Mouse (Mus musculus): ENCODE measurements around the gene Pla2r1. TPM values are rescaled to one million over a fixed set of nuclear protein-coding genes. Genes with fewer than 3 reads are reported as not detected.

Pla2r1 gene
- polyA plus RNA-seq, 1 experiment: 0.79 TPM

- Histone ChIP-seq H3K36me3 (ENCODE audit: control insufficient read depth, insufficient read depth) (no peaks in the 10 kb centered on the region), H3ac (ENCODE audit: control insufficient read depth, insufficient read length) (no peak overlapping the region), H3K4me2 (ENCODE audit: low read depth) (no peak overlapping the region), H3K4me3 (no peak overlapping the region), H3K79me2 (ENCODE audit: control insufficient read depth, insufficient read depth) (no peaks in the 10 kb centered on the region), H3K27me3 (ENCODE audit: control insufficient read depth, insufficient read depth, insufficient read length) (no peaks in the 10 kb centered on the region)
- TF ChIP-seq POLR2A (IDR thresholded peaks at IDR 0.05; ENCODE audit: insufficient read length, low read depth) (no peak), USF1 (IDR thresholded peaks at IDR 0.05; ENCODE audit: low read depth) (no peak), REST (IDR thresholded peaks at IDR 0.05; ENCODE audit: insufficient read depth, insufficient read length) (no peak), SRF (IDR thresholded peaks at IDR 0.05; ENCODE audit: control insufficient read depth, insufficient read length, low read depth) (no peak)
These were observed 9.1 kb downstream of the Pla2r1 start for GRCm38 (mm10) chr2:60544006-60544405.

- Histone ChIP-seq H3K27me3 (ENCODE audit: control insufficient read depth, insufficient read depth, insufficient read length) (no peaks in the 10 kb centered on the region), H3K4me3 (no peak overlapping the region), H3K4me2 (ENCODE audit: low read depth) (no peak overlapping the region), H3ac (ENCODE audit: control insufficient read depth, insufficient read length) (no peak overlapping the region), H3K36me3 (ENCODE audit: control insufficient read depth, insufficient read depth) (no peaks in the 10 kb centered on the region), H3K79me2 (ENCODE audit: control insufficient read depth, insufficient read depth) (no peaks in the 10 kb centered on the region)
- no peak for TF ChIP-seq MAX (IDR thresholded peaks at IDR 0.05; ENCODE audit: low read depth)
- TF ChIP-seq CEBPB (IDR thresholded peaks at IDR 0.05; ENCODE audit: insufficient read depth, poor library complexity, severe bottlenecking): no peak
- TF ChIP-seq MYOG (IDR thresholded peaks at IDR 0.05; ENCODE audit: control insufficient read depth in 1 of 3, insufficient read depth in 1 of 3, insufficient read length in 2 of 3, low read depth in 2 of 3): no peak
- TF ChIP-seq REST (IDR thresholded peaks at IDR 0.05; ENCODE audit: insufficient read depth, insufficient read length): no peak
- TF ChIP-seq USF1 (IDR thresholded peaks at IDR 0.05; ENCODE audit: low read depth): no peak
These were observed 11.4 kb downstream of the Pla2r1 start for GRCm38 (mm10) chr2:60541745-60542144.

GRCm38 (mm10) chr2:60540346-60540745 lies 12.8 kb downstream of the Pla2r1 start:
- H3K79me2 ChIP-seq (ENCODE audit: control insufficient read depth, insufficient read depth): no peaks in the 10 kb centered on the region
- H3K4me3 ChIP-seq: no peak overlapping the region
- H3K27me3 ChIP-seq (ENCODE audit: control insufficient read depth, insufficient read depth, insufficient read length): no peaks in the 10 kb centered on the region
- no peak overlapping the region for H3ac ChIP-seq (ENCODE audit: control insufficient read depth, insufficient read length)
- no peaks in the 10 kb centered on the region for H3K36me3 ChIP-seq (ENCODE audit: control insufficient read depth, insufficient read depth)
- no peak overlapping the region for H3K4me2 ChIP-seq (ENCODE audit: low read depth)
- TF ChIP-seq USF1 (IDR thresholded peaks at IDR 0.05; ENCODE audit: low read depth) (no peak), POLR2AphosphoS2 (IDR thresholded peaks at IDR 0.05; ENCODE audit: insufficient read length, low read depth) (no peak), SRF (IDR thresholded peaks at IDR 0.05; ENCODE audit: control insufficient read depth, insufficient read length, low read depth) (no peak), E2F4 (IDR thresholded peaks at IDR 0.05; ENCODE audit: insufficient read depth) (no peak)

- H3K4me3 ChIP-seq: no peak overlapping the region
- no peaks in the 10 kb centered on the region for H3K36me3 ChIP-seq (ENCODE audit: control insufficient read depth, insufficient read depth)
- H3ac ChIP-seq (ENCODE audit: control insufficient read depth, insufficient read length): no peak overlapping the region
- no peaks in the 10 kb centered on the region for H3K27me3 ChIP-seq (ENCODE audit: control insufficient read depth, insufficient read depth, insufficient read length)
- no peaks in the 10 kb centered on the region for H3K79me2 ChIP-seq (ENCODE audit: control insufficient read depth, insufficient read depth)
- no peak overlapping the region for H3K4me2 ChIP-seq (ENCODE audit: low read depth)
- TF ChIP-seq MYOG (IDR thresholded peaks at IDR 0.05; ENCODE audit: control insufficient read depth in 1 of 3, insufficient read depth in 1 of 3, insufficient read length in 2 of 3, low read depth in 2 of 3): no peak
- no peak for TF ChIP-seq REST (IDR thresholded peaks at IDR 0.05; ENCODE audit: insufficient read depth, insufficient read length)
- no peak for TF ChIP-seq TCF12 (IDR thresholded peaks at IDR 0.05; ENCODE audit: insufficient read depth, poor library complexity, severe bottlenecking)
- TF ChIP-seq POLR2AphosphoS2 (IDR thresholded peaks at IDR 0.05; ENCODE audit: insufficient read length, low read depth): no peak
- no peak for TF ChIP-seq CEBPB (IDR thresholded peaks at IDR 0.05; ENCODE audit: insufficient read depth, poor library complexity, severe bottlenecking)
- TF ChIP-seq MYOD1 (IDR thresholded peaks at IDR 0.05; ENCODE audit: control insufficient read depth in 1 of 3, insufficient read length in 2 of 3, low read depth in 2 of 3): no peak
- TF ChIP-seq MAX (IDR thresholded peaks at IDR 0.05; ENCODE audit: low read depth): no peak
- TF ChIP-seq USF1 (IDR thresholded peaks at IDR 0.05; ENCODE audit: low read depth): no peak
- TF ChIP-seq TCF3 (IDR thresholded peaks at IDR 0.05; ENCODE audit: insufficient read length, low read depth): no peak
- TF ChIP-seq POLR2A (IDR thresholded peaks at IDR 0.05; ENCODE audit: insufficient read length, low read depth): no peak
- TF ChIP-seq E2F4 (IDR thresholded peaks at IDR 0.05; ENCODE audit: insufficient read depth): no peak
- no peak for TF ChIP-seq SRF (IDR thresholded peaks at IDR 0.05; ENCODE audit: control insufficient read depth, insufficient read length, low read depth)
These were observed 14.4 kb downstream of the Pla2r1 start for GRCm38 (mm10) chr2:60538710-60539109.

GRCm38 (mm10) chr2:60538274-60538673 lies 14.8 kb downstream of the Pla2r1 start:
- Histone ChIP-seq H3K79me2 (ENCODE audit: control insufficient read depth, insufficient read depth) (no peaks in the 10 kb centered on the region), H3K36me3 (ENCODE audit: control insufficient read depth, insufficient read depth) (no peaks in the 10 kb centered on the region), H3ac (ENCODE audit: control insufficient read depth, insufficient read length) (no peak overlapping the region), H3K4me3 (no peak overlapping the region), H3K27me3 (ENCODE audit: control insufficient read depth, insufficient read depth, insufficient read length) (no peaks in the 10 kb centered on the region), H3K4me2 (ENCODE audit: low read depth) (no peak overlapping the region)
- TF ChIP-seq USF1 (IDR thresholded peaks at IDR 0.05; ENCODE audit: low read depth) (no peak), CEBPB (IDR thresholded peaks at IDR 0.05; ENCODE audit: insufficient read depth, poor library complexity, severe bottlenecking) (no peak), MAX (IDR thresholded peaks at IDR 0.05; ENCODE audit: low read depth) (no peak), POLR2AphosphoS2 (IDR thresholded peaks at IDR 0.05; ENCODE audit: insufficient read length, low read depth) (no peak)

- no peak overlapping the region for H3K4me3 ChIP-seq
- TF ChIP-seq POLR2A (IDR thresholded peaks at IDR 0.05; ENCODE audit: insufficient read length, low read depth): no peak
- no peak for TF ChIP-seq MAX (IDR thresholded peaks at IDR 0.05; ENCODE audit: low read depth)
- no peak for TF ChIP-seq REST (IDR thresholded peaks at IDR 0.05; ENCODE audit: insufficient read depth, insufficient read length)
- no peak for TF ChIP-seq TCF3 (IDR thresholded peaks at IDR 0.05; ENCODE audit: insufficient read length, low read depth)
- no peak for TF ChIP-seq POLR2AphosphoS2 (IDR thresholded peaks at IDR 0.05; ENCODE audit: insufficient read length, low read depth)
- no peak for TF ChIP-seq E2F4 (IDR thresholded peaks at IDR 0.05; ENCODE audit: insufficient read depth)
- no peak for TF ChIP-seq TCF12 (IDR thresholded peaks at IDR 0.05; ENCODE audit: insufficient read depth, poor library complexity, severe bottlenecking)
- no peak for TF ChIP-seq USF1 (IDR thresholded peaks at IDR 0.05; ENCODE audit: low read depth)
- no peak for TF ChIP-seq SRF (IDR thresholded peaks at IDR 0.05; ENCODE audit: control insufficient read depth, insufficient read length, low read depth)
- no peak for TF ChIP-seq MYOG (IDR thresholded peaks at IDR 0.05; ENCODE audit: control insufficient read depth in 1 of 3, insufficient read depth in 1 of 3, insufficient read length in 2 of 3, low read depth in 2 of 3)
- no peak for TF ChIP-seq MYOD1 (IDR thresholded peaks at IDR 0.05; ENCODE audit: control insufficient read depth in 1 of 3, insufficient read length in 2 of 3, low read depth in 2 of 3)
- no peak for TF ChIP-seq CEBPB (IDR thresholded peaks at IDR 0.05; ENCODE audit: insufficient read depth, poor library complexity, severe bottlenecking)
- no peak overlapping the region for H3K4me2 ChIP-seq (ENCODE audit: low read depth)
- no peaks in the 10 kb centered on the region for H3K36me3 ChIP-seq (ENCODE audit: control insufficient read depth, insufficient read depth)
- no peaks in the 10 kb centered on the region for H3K27me3 ChIP-seq (ENCODE audit: control insufficient read depth, insufficient read depth, insufficient read length)
- no peak overlapping the region for H3ac ChIP-seq (ENCODE audit: control insufficient read depth, insufficient read length)
- no peaks in the 10 kb centered on the region for H3K79me2 ChIP-seq (ENCODE audit: control insufficient read depth, insufficient read depth)
These were observed 18.4 kb downstream of the Pla2r1 start for GRCm38 (mm10) chr2:60534755-60535154.
